Mouse (Mus musculus) heart, embryonic 12.5 days (tissue): ENCODE data around the gene Gm11213. TPM values are rescaled to one million over a fixed set of nuclear protein-coding genes. Genes with fewer than 3 reads are reported as not detected.

Source experiments
- ATAC-seq: fragments of 200-750 bp; cut with Nextera tagmentation; 2 replicates; pipeline ENCODE4 v1.8.0; 2017; ENCODE audit warnings: moderate TSS enrichment, moderate library complexity; ENCODE audit not compliant: insufficient number of reproducible peaks, low FRiP score
- H3K27ac ChIP-seq: fragments of 300-500 bp; sonication (generic); 2 replicates; pipeline ENCODE4 v1.5.1; 2016; ENCODE audit warnings: mild to moderate bottlenecking, moderate library complexity; ENCODE audit not compliant: poor library complexity, severe bottlenecking
- H3K27me3 ChIP-seq: fragments of 300-500 bp; sonication (generic); replicated peaks from 2 replicates; pipeline ENCODE4 v1.6.1; 2016; ENCODE audit warnings: mild to moderate bottlenecking, moderate library complexity
- H3K36me3 ChIP-seq: fragments of 300-500 bp; sonication (generic); 2 replicates; pipeline ENCODE4 v1.6.1; 2016; ENCODE audit warnings: mild to moderate bottlenecking, moderate library complexity
- H3K4me1 ChIP-seq: fragments of 300-500 bp; sonication (generic); replicated peaks from 2 replicates; pipeline ENCODE4 v1.6.1; 2016; ENCODE audit warnings: mild to moderate bottlenecking
- H3K4me2 ChIP-seq: fragments of 300-500 bp; sonication (generic); 2 replicates; pipeline ENCODE4 v1.6.1; 2016; ENCODE audit warnings: mild to moderate bottlenecking, moderate library complexity
- H3K4me3 ChIP-seq: fragments of 300-500 bp; sonication (generic); 2 replicates; pipeline ENCODE4 v1.5.1; 2016; ENCODE audit warnings: mild to moderate bottlenecking
- H3K9ac ChIP-seq: fragments of 300-500 bp; sonication (generic); 2 replicates; pipeline ENCODE4 v1.6.1; 2016; ENCODE audit warnings: mild to moderate bottlenecking, moderate library complexity
- H3K9me3 ChIP-seq: fragments of 300-500 bp; sonication (generic); replicated peaks from 2 replicates; pipeline ENCODE4 v1.6.1; 2016; ENCODE audit warnings: mild to moderate bottlenecking, moderate library complexity
- WGBS: fragments of 180-500 bp; shearing (Covaris S2); methylation state at CpG from one replicate; pipeline ENCODE4 v1.1.7; 2016; 5-methylcytosine and 5-hydroxymethylcytosine counted together
- polyA plus RNA-seq: library from polyadenylated mRNA; unstranded; fragments of >200 nt; fragmentation: Nextera tagmentation; extraction: Ambion mirVana; gene quantifications from 2 replicates; pipeline ENCODE4 v1.2.1, GENCODE M21; 2016

The Gm11213 gene
- polyA plus RNA-seq, 1 experiment from 2014 or later: not detected

DNA sequence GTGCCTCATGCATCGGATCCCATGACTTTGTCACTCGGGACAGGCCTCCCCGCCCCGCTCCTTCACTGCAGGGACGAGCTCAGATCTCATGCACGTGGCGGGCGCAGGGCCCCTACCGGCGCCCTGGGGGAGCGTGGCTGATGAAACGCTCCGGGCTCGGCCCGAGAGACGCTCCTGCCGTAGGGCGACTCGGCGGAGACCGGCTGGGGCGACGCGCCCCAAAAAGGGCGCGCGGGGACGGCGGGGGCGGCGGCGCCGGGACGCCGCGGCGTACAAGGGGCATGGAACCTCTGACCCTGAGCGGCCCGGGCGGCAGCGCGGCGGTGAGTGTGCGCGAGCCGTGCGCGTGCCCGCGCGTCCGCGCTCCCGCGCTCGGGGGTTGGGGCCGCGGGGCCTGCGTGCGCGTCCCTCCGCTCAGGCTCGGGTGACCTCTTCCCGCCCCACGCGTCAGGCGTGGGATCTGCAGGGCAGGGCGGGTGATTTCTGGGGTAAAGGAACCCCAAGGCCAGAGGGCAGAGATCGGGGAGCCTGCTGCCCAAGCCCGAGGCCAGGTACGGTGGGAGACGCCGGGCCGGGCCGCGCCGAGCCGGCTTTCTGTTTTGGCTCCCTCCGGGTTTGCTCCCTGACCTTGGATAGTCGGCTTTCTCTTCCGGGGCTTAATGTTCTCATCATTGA is 46.5 kb downstream of the Gm11213 start, which contains the start of gene Tmem268:
Tmem268 (plus strand) TSS at position 375 of the 675 bp plus-strand sequence.
- Histone ChIP-seq H3K4me3 (peak within 1 kb of the TSS; percentile 70), H3K9me3 (no peaks in the 10 kb centered on the region), H3K27ac (peak within 1 kb of the TSS; percentile 23; the same call in 1 of the 2 replicates), H3K9ac (peak within 1 kb of the TSS; percentile 83), H3K4me2 (peak within 1 kb of the TSS; percentile 75), H3K4me1 (peaks cover 42% of the 10 kb centered on the region), H3K36me3 (peaks cover 12% of the 10 kb centered on the region; the same call in 1 of the 2 replicates), H3K27me3 (no peaks in the 10 kb centered on the region)
- under 1% methylated on average over 74 of the region's 81 CpGs for WGBS
- peak; percentile 82 for ATAC-seq

DNA sequence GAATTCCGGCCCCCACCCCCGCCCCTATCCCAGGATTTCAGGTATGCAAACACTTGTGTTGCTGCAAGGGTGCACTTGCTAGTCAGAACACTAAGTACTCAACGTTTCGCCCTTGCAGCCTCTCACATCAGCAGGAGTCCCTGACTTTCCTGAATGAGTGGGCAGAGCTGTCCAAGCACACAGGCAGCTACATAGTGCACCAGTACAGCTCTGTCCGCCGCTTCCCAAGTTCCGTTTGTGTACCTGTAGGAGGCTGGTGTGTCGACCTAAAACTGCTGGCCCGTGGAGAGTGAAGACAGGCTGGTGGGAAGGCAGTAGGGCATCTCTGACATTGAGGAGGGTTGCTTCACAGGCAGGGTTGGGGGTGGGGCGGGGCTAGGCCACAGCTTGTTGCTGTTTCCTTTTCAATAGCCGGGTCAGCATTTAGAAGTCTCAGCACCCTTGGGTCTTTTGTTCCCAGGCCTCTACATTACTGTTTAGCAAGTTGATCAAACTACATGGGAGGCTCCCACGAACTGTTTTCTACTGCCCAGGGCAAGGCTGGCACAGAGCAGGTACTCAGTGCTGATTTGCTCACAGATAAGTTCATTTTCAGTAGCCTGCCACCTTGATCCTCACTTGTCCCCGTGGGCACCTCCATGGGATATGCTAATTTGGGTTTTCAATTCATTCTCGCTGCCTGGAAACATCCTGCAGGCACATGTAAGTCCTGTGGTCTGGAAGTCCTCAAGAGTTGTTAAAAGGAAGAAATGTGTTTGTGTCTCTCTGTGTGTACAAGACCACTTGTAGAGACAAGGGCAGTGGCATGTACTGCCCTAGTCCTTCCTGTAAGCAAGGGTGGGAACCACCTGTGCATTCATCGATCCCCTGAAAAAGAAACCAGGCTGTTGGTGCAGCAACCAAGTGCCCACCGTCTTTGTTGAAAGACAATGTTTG is 47.7 kb downstream of the Gm11213 start:
- peak overlapping the region; percentile 75 for H3K4me2 ChIP-seq
- WGBS: 22% methylated on average over 16 of the region's 16 CpGs

DNA sequence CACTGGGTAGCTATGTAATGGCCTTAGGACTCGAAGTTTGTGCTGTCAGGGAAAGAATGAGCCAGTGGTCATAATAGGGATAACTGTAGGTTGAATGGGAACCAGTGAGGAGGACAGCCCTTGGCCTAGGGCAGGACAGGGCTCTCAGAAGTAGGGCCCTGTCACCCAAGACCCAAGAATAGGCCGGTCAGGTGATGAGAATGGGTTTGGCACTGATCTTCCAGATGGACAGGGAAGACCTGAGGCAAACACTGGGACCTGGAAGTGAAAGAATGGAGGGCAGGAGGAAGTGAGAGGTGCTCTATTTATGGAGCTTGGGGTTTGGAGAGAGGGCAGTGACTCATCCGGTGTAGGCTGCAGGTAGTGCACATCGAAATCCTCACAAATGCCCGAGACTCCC is 48.4 kb downstream of the Gm11213 start:
- Histone ChIP-seq H3K27ac (no peak overlapping the region), H3K4me3 (no peak overlapping the region), H3K9ac (0 out of 2 replicates have a peak overlapping the region, but pooled peaks have one; percentile 9), H3K36me3 (peaks cover 20% of the 10 kb centered on the region), H3K27me3 (no peaks in the 10 kb centered on the region), H3K9me3 (no peaks in the 10 kb centered on the region), H3K4me2 (peak overlapping the region; percentile 75; the same call in 1 of the 2 replicates), H3K4me1 (peaks cover 39% of the 10 kb centered on the region)
- ATAC-seq: no peak
- WGBS: 61% methylated on average over 5 of the region's 5 CpGs

More for the DNA sequence above, 47.7 kb downstream of the Gm11213 start:
- Histone ChIP-seq H3K9ac (0 out of 2 replicates have a peak overlapping the region, but pooled peaks have one; percentile 13), H3K9me3 (no peaks in the 10 kb centered on the region), H3K27ac (peak overlapping the region; percentile 23; the same call in 1 of the 2 replicates), H3K4me3 (no peak overlapping the region), H3K27me3 (no peaks in the 10 kb centered on the region), H3K4me1 (peaks cover 41% of the 10 kb centered on the region), H3K36me3 (peaks cover 13% of the 10 kb centered on the region)
- ATAC-seq: no peak

DNA sequence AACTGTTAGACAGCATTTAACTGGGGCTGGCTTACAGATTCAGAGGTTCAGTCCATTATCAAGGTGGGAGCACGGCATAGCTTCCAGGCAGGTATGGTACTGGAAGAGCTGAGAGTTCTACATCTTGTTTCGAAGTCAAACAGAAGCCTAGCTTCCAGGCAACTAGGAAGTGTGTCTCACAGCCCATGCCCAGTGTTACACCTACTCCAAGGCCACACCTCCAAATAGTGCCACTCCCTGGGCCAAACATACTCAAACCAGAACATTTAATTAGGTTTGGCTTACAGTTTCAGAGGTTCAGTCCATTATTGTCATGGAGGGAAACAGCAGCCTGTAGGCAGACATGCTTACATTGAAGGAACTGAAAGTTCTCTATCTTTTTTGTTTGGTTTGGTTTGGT is 50.0 kb downstream of the Gm11213 start:
- 94% methylated on average over 2 of the region's 2 CpGs for WGBS

DNA sequence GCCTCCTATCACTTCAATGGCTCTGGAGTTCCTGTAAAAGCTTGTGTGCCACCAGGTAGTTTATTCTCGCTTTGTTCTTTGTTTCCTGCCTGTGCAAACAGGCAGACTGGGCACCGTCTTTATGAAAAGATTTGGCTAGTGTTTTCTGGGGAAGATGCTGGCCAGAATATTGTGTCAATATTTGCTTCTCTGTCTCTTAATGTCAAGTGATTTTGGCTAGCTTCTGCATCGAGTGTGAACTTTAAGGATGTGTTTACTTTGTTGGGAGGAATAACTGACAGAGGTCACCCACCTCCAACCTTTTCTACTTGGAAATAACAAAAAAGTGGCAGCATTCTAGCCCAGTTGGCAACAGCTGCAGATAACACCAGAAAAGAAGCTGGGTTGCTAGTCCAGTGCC is 50.4 kb downstream of the Gm11213 start:
- Histone ChIP-seq H3K4me3 (no peak overlapping the region), H3K4me2 (no peak overlapping the region), H3K4me1 (peaks cover 22% of the 10 kb centered on the region), H3K9me3 (no peaks in the 10 kb centered on the region), H3K27ac (no peak overlapping the region), H3K9ac (no peak overlapping the region), H3K36me3 (peaks cover 34% of the 10 kb centered on the region), H3K27me3 (no peaks in the 10 kb centered on the region)
- no peak for ATAC-seq
- WGBS: 75% methylated on average over 3 of the region's 3 CpGs

More for the DNA sequence above, 50.0 kb downstream of the Gm11213 start:
- no peak overlapping the region for H3K4me2 ChIP-seq
- H3K36me3 ChIP-seq: peaks cover 32% of the 10 kb centered on the region
- no peaks in the 10 kb centered on the region for H3K9me3 ChIP-seq
- H3K27ac ChIP-seq: no peak overlapping the region
- no peak for ATAC-seq
- H3K4me1 ChIP-seq: peaks cover 27% of the 10 kb centered on the region
- H3K27me3 ChIP-seq: no peaks in the 10 kb centered on the region
- no peak overlapping the region for H3K9ac ChIP-seq
- H3K4me3 ChIP-seq: no peak overlapping the region

DNA sequence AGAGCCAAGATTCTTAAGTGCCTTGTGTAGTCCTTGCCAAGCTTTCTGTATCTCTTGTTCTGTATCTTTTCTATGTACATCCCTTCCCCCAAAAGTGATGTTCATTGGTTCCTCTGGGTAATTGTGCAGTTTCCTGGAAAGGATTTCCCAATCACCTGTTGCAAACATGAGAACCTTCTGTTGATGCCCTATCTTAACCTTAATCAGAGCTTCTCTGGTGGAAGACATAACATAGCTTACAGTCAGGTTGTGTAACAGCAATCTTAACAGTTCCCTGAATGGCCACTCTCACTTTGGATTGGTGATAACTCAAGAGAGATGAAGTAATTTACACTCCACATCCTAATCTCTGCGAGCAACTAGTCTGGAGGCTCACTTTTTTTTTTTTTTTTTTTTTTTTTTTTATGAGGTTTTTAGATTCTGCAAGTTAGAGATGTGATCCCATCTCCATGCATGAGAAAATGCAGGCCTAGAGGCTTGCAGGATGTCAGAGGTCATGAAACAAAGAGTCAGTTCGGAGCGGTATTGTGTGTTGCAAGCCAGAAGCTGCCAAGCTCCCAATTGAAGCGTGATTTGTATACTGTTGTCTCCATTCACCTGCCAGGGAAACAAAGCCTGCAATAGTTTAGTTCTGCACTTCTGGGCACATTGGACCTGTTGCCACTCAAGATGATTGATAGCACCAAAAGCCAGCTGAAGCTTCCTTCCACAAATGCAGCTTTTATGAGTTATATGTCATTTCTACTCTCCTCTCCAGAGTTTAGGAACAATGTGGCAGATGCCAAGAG is 51.1 kb downstream of the Gm11213 start:
- H3K4me2 ChIP-seq: no peak overlapping the region
- no peak overlapping the region for H3K27ac ChIP-seq
- ATAC-seq: no peak
- peaks cover 41% of the 10 kb centered on the region for H3K36me3 ChIP-seq
- H3K9ac ChIP-seq: no peak overlapping the region
- H3K4me3 ChIP-seq: no peak overlapping the region
- H3K9me3 ChIP-seq: no peaks in the 10 kb centered on the region
- WGBS: 83% methylated on average over 4 of the region's 4 CpGs
- peaks cover 17% of the 10 kb centered on the region for H3K4me1 ChIP-seq
- no peaks in the 10 kb centered on the region for H3K27me3 ChIP-seq

DNA sequence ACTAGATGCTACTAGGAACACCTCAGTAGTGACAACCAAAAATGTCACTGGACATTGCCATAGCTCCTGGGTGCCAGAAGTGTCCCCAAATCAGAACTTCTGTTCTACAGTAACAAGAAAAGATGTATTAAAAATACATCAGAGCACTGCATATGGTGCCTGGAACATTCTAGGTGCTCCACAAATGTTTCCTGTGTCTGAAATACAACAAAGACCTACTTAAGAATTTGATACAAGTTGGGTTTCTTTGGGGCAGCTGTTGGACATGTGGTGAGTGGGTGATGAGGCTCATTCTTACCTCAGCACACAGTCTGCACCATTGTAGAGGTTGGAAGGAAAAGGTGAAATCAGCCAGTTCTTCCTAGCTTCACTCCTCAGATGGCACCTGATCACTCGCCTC is 52.2 kb downstream of the Gm11213 start:
- Histone ChIP-seq H3K4me3 (no peak overlapping the region), H3K4me1 (peaks cover 19% of the 10 kb centered on the region), H3K9me3 (no peaks in the 10 kb centered on the region), H3K9ac (no peak overlapping the region), H3K4me2 (no peak overlapping the region), H3K27me3 (no peaks in the 10 kb centered on the region), H3K36me3 (peaks cover 52% of the 10 kb centered on the region), H3K27ac (no peak overlapping the region)
- no peak for ATAC-seq
- 94% methylated on average over 1 of the region's 1 CpGs for WGBS

DNA sequence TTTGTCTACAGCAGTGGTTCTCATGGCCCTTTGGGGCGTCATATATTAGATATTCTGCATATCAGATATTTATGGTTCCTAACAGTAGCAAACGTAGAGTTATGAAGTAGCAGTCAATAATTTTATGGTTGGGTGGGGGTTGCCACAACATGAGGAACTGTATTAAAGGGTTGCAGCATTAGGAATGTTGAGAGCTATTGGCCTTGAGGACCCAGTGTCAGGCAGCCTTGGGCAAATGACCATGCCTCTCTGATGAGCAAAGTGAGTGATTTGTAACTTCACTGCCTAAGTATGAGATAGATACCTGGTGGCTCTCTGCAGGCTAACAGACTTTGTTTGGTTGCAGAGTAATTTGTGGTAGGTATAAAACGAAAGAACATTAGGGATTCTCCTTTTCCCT is 54.2 kb downstream of the Gm11213 start:
- no peaks in the 10 kb centered on the region for H3K27me3 ChIP-seq
- no peaks in the 10 kb centered on the region for H3K9me3 ChIP-seq
- no peak overlapping the region for H3K9ac ChIP-seq
- H3K36me3 ChIP-seq: peaks cover 56% of the 10 kb centered on the region
- H3K4me2 ChIP-seq: no peak overlapping the region
- ATAC-seq: no peak
- H3K4me1 ChIP-seq: peaks cover 18% of the 10 kb centered on the region
- WGBS: 92% methylated on average over 3 of the region's 3 CpGs
- H3K4me3 ChIP-seq: no peak overlapping the region
- no peak overlapping the region for H3K27ac ChIP-seq

GRCm38 (mm10) chr4:63548491-63548890 is 56.6 kb downstream of the Gm11213 start:
- 83% methylated on average over 3 of the region's 3 CpGs for WGBS

GRCm38 (mm10) chr4:63547799-63548198 is 57.3 kb downstream of the Gm11213 start:
- 55% methylated on average over 1 of the region's 1 CpGs for WGBS
- no peak for ATAC-seq
- H3K9ac ChIP-seq: no peak overlapping the region
- H3K4me3 ChIP-seq: no peak overlapping the region
- H3K27ac ChIP-seq: no peak overlapping the region
- H3K27me3 ChIP-seq: no peaks in the 10 kb centered on the region
- H3K36me3 ChIP-seq: peaks cover 48% of the 10 kb centered on the region
- no peaks in the 10 kb centered on the region for H3K9me3 ChIP-seq
- H3K4me1 ChIP-seq: peaks cover 35% of the 10 kb centered on the region
- H3K4me2 ChIP-seq: no peak overlapping the region

More at GRCm38 (mm10) chr4:63548491-63548890, 56.6 kb downstream of the Gm11213 start:
- peaks cover 32% of the 10 kb centered on the region for H3K4me1 ChIP-seq
- no peak for ATAC-seq
- H3K4me2 ChIP-seq: no peak overlapping the region
- no peaks in the 10 kb centered on the region for H3K9me3 ChIP-seq
- no peak overlapping the region for H3K27ac ChIP-seq
- no peak overlapping the region for H3K9ac ChIP-seq
- H3K4me3 ChIP-seq: no peak overlapping the region
- peaks cover 53% of the 10 kb centered on the region for H3K36me3 ChIP-seq
- H3K27me3 ChIP-seq: no peaks in the 10 kb centered on the region
